Comparison of ENCODE assay signal across 16 mouse cellular contexts in the genomic region with DNA sequence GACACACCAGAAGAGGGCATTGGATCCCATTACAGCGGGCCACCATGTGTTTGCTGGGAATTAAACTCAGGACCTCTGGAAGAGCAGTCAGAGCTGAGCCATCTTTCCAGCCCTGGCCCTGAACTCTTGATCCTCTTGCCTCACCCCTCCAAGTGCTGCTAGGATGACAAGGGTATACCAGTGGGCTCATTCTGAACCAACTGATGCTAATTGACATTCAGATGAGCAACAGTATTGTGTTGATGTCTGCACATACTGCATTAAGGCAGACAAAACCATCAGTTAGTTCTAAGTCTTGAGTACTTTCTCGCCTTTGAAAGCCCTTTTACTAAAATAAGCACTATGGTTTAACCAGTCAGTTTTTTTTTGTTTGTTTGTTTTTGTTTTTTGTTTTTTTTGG.
"Had no signal": no experiment of that assay in that cellular context is flagged by ENCODE, and none has a peak within 500 bp of the region (broad histone marks: within the 10 kb centered on the region; RNA-seq: fewer than 3 reads in every experiment).

No protein-coding gene starts in this region.

- DNase-seq: heart, postnatal 10 days; heart, postnatal 14 days; heart, postnatal 36 days; heart, postnatal 4 days; kidney, adult 11 months; kidney, adult 18-20 months; kidney, adult 2 months; kidney, adult 8-10 months; kidney, adult 9 months; kidney, postnatal 10 days; kidney, postnatal 14 days; kidney, postnatal 25 days; kidney, postnatal 36 days; kidney, postnatal 4 days; layer of hippocampus, adult 9-11 months; layer of hippocampus, postnatal 36 days had no signal
